Mouse (Mus musculus) erythroblast, adult 5-6 weeks (primary cell): ENCODE measurements around the gene Gm12569. TPM values are rescaled to one million over a fixed set of nuclear protein-coding genes. Genes with fewer than 3 reads are reported as not detected.
A peak's percentile ranks its signal among the peaks of the same experiment; 100 is the strongest.

ENCODE experiments used
- ATAC-seq: replicated peaks from 2 replicates; pipeline ENCODE4 v1.8.0; 2016; ENCODE audit warnings: moderate number of reproducible peaks, mild to moderate bottlenecking, moderate TSS enrichment, inconsistent platforms; ENCODE audit not compliant: poor library complexity, low FRiP score, severe bottlenecking
- total RNA-seq, 2 experiments: library from RNA; stranded (forward) in 1 of 2; stranded (reverse) in 1 of 2; fragments of 150-400 nt in 1 of 2; fragments of 200-764, 138-1000 nt in 1 of 2; gene quantifications; 2 replicates each; pipeline versions ENCODE4 v1.2.3 to v1.2.4; 2015 to 2017; ENCODE audit warnings: low replicate concordance in 2 of 2

Gm12569 gene
- total RNA-seq (2015; ENCODE audit: low replicate concordance) = not detected in 2 replicates
- not detected in 2 replicates for total RNA-seq (2017; ENCODE audit: low replicate concordance)

DNA sequence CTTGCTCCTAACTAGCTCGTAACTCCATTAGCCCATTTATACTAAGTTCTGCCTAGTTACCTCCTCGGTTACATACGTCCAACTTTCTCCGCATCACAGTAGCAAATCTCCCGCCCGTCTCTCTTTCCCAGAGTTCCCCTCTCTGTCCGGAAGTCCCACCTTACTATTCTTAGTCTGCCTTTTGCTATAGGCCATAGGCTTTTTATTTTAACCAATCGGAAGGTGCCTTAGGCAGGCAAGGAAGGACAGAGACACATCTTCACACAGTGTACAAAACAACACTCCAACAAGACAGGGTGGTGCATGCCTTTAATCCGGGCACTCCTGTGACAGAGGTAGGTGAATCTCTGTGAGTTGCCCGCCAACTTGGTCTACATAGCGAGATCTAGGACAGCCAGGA, at the start of gene Gm12569:
TSS of gene Gm12569 (plus strand) at position 166 of the 400 bp plus-strand sequence.
- ATAC-seq = no peak

DNA sequence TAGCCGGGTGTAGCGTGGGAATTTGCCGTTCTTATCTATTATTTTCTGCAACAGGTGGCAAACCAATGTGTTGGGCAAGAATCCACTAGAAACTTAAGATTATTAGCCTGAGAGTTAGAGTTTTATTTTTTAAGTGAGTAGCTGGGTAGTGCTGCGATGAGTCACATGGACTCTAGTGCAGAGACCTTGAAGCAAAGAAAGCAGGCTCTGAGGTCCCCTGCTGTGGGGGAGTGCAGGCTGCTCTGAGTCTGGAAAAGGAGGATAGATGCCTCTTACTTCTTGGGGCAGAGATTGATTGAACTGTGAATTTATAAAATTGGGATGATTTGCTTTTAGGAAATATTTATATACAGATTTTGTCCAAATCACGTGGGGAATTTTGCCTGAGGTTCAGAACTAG, 17.5 kb upstream of the Gm12569 start:
- ATAC-seq = no peak

DNA sequence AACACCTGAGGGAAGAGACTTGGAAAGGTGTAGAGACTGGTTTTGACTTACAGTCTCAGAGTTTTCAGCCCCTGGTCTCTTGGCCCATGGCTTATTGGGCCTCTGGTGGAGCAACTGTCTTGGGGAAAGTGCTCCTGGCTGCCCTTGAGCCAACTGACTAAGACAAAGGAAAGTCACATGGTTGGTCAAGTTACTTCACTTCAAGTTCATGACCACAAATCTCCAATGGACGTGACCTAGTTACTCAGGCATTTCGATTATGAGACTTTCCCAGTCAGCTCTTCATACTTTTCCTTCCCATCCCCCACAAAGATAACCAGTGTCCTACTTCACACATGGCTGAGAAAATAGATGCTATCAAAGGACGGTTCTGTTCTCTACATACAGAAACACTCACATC, 12.5 kb upstream of the Gm12569 start:
- ATAC-seq = no peak

DNA sequence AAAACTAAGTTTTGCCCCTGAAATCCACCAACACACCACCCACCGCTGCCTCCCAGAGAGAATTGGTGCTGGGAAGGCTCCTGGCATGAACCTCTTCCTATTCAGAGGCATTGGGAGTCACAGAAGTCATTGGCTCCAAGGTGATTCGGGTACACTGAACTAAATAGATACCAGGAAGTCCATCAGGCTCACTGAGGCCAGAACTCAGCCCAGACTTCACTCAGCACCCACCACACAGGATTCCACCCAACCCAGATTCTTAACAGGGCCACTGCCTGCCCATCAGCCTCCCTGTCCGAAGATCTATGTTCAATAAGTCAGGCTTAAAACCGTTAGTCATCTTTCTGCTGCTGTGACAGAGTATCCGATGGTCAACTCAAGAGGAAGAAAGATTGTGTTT, 8.8 kb upstream of the Gm12569 start:
- ATAC-seq = no peak

DNA sequence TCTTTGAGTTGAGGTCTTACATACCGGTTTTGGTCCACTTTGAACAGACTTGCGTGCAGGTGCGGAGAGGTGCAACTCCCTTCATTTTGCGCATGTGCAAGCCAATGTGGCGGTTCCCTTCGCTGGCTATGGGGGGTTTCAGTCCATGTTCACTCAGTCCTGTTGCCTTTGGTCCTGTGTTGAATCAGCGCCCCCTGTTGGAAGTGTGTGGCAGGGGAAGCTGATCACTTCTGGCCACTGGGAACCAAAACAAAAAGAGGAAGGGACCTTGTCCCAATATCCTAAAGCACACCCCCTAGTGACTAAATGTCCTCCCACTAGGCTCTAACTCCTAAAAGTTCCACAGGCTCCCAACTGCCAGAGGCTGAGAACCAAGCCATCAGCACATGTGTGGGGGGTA, 6.3 kb upstream of the Gm12569 start:
- ATAC-seq = no peak

DNA sequence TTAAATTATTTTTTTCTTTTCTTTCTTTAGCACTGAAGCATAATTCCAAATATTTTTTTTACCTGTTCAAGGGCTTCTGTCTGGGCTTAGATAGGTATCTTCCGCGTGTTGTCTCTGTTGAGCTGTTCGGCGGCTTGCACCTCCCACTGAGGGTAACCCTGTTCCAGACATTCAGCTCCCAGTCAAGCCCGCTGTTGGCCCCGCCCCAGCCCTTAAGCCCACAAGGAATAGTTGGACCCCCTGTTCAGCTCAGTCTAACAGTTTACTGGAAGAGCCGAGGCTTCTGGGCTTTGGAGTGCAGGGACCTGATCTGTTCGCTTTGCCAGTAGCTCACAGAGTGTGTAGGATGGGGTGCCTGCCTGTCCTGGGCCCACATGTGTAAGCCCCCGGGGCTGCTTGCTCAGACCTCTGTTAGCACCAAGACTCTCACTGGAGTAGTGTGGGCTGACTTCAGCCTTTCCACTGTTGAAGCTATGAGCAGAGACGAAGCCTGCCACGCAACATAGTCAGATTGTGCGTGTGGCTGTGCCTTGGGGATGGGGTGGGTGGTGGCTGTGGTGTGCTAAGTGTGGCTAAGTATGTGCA, 785 bp upstream of the Gm12569 start:
- no peak for ATAC-seq

DNA sequence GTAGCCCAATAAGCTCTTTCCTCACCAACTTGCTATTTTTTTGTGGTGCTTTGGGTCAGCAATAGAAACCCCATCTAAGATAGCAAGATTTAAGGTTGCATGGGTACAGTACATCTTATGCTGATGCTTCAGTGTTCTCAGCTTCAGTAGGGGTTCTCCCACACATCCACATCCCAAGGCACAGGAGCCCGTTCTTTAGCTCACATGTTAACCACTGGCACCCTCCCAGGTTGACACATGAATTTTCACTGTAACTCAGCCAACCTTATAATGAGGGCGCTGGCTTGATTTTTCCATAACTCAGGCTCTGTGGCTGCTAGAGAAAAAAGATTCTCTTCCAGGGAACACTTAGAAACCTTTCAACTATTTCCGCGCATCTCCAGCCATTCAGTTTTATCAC, 6.8 kb downstream of the Gm12569 start:
- no peak for ATAC-seq

DNA sequence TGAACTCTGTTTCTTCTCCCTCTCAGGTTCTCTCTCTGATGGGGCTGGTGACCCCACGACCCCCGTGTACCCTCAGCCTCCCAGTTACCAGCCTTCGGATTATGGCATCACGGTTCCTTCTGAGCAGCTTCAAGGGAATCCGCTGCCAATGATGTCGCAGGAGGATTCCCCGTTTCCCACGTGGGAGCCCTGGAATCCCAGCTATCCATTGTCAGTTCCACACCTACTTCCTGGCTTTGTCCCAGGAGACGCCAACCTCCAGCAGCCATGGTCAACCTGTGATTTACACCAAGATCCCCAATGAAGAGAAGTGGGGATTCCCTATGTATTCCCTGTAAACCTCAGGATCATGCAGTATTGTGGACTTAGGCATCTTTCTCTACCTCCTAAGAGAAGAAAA, 14.4 kb downstream of the Gm12569 start:
- ATAC-seq = no peak

DNA sequence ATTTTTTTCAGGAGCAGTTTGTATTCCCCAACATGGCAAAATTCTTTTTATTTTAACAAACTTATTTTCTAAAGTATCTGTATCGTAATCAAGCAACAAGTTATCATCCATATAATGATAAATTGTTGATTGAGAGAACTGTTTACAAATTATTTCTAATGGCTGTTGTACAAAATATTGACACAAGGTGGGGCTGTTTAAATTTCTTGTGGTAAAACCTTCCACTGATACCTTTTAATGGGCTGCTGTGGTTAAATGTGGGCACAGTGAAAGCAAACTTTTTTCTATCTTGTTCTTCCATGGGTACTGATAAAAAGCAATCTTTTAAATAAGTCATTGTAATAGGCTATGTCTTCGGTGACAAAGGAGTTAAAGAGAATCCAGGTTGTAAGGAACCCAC, 22.6 kb downstream of the Gm12569 start:
- ATAC-seq = no peak

DNA sequence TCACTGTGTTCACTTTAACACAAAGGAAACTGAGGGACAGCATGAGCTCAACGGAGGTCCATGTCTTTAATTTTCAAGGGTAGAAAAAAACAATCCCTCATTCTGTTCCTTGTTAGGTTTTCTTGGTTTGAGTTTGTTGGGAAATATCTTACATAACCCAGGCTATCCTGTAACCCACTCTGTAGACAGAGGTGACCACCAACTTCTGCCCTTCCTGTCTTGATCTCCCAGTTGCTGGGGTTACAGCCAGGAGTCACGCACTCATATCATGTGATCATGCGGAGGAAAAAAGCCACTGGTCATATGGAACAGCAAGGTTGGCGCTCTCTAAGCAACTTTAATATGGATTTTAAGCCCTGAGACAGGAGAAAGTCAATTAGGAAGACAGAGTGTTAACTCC, 36.7 kb downstream of the Gm12569 start:
- ATAC-seq = no peak

DNA sequence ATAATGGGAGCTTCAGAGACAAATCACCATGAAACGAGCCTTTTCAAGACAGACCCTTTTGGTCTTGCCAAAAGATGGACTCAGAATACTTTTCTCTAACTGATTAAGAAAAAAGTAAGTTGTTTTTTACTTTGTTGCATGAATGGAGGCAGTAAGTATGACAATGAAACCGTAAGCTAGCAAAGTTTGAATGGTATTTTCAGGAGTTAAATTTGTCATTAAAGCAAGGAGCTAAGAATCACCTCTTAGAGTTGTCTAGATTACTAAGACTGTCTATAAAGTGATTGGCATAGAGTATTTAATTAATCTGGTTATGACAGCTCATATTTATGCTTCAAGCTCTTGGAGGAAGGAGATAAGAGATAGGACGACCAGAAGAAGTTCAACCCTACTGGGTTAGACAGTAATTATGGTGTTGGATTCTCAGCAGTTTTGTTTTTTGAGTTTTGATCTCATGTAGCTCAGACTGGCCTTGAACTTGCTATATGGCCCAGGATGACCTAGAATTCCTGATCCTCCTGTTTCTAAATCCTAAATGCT, 41.5 kb downstream of the Gm12569 start, which contains the start of gene Clk4:
TSS of gene Clk4 (plus strand) at position 51 of the 540 bp plus-strand sequence.
- ATAC-seq = no peak

DNA sequence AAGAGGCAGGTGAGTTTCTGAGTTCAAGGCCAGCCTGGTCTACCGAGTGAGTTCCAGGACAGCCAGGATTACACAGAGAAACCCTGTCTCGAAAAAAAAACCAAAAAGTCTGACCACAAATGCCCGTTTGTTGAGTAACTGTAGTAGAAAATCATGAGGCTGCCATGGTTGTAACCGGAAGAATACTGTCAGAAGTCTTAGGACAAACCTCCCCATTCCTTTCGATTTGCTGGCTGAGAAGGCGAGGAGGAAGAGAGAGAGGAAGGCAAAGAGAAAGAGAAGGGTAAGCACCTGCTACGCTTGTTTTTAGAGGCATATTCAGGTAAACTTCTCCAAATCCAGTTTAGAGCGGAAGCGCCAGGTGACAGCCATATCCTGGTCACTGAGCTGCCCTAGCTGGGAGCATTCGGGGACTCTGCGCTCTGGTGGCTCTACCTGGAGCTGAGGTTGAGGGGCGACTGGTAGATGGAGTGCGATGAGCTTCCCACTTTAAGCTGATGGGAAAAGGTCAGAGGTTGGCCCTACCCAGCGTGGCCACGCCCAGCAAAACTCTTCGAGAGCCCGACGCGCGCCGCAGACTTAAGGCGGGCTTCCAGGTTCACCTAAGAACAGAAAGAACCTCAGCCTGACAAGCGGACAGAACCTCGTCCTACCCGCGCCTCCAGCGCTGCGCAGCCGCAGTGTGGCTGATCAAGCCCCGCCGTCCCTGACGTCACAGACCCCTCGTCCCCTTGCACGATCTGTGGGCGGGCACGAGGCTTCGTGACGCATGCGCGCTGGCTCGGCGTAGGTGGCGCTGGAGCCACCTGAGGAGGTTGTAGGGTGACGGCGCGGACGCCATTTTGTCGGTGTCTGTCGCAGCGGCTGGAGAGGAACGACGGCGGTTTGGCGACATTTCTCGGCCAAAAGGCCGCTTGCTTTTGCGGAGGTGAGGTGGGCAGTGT, 42.3 kb downstream of the Gm12569 start, which contains the start of gene BC049762:
TSS of gene BC049762 (minus strand) at position 705 of the 944 bp plus-strand sequence.
- ATAC-seq = peak; percentile 92

DNA sequence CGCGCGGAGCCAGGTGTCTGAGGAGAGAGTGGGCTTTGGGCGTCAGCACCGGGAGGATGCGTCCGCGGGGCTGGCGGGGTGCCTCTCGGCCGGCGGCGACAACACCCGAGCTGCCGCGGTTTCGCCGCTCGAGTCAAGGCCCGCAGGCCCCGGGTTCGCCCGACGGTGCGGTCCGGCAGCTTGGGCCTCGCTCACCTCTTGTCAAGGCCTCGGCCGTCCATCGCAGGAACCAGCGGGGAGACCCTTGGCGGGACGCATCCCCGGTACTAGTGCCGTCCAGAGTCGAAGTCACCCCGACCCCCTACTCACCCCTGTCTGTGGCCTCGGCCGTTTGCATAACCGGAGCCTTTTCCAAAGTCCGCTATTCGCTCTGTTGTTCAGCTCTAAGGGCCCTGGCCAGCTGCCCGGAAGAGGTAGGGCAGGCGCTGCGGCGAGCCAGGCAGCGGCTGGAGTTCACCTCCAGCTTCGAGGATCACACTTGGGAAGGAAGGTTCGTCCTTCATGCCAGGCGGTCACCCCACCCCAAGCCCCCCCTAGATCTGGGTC, 43.1 kb downstream of the Gm12569 start:
- peak; percentile 28 for ATAC-seq

DNA sequence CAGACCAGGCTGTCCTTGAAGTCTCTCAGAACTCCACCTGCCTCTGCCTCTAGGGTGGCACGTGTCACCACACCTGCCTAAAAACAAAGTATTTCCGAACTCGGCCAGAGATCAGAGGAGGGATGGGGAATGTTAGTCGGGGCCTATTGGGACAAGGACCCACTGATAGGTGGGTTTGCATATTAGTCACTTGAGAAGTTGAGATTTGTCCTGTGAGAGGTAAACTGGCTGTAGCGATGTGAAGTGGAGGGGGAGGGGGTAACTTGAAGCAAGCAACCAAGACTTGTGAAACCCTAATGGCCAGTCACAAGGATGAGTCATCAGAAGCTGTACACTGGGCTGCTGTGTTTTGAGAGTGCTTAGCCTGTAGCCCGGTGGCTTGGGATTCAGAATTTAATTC, 44.1 kb downstream of the Gm12569 start:
- ATAC-seq = peak; percentile 58

DNA sequence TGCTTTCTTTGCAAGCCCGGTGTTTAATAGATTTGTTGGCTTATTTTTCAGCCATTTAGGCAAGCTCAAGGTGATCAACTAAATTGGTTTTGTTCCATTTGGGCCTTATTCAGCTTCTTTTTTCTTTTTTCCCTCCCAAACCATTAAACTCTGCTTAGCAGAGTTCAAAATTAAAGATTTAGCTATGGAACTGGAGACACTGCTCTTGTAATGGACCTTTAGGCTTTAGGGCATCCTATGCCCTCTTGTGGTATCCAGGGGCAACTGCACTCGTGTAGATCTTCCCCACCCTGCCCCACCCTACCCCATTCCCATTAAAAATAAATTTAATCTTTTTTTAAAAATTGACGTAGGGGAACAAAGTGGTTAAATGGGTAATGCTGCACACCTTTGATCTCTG, 45.1 kb downstream of the Gm12569 start:
- 0 out of 2 replicates have a peak, but pooled peaks have one; percentile 42 for ATAC-seq

DNA sequence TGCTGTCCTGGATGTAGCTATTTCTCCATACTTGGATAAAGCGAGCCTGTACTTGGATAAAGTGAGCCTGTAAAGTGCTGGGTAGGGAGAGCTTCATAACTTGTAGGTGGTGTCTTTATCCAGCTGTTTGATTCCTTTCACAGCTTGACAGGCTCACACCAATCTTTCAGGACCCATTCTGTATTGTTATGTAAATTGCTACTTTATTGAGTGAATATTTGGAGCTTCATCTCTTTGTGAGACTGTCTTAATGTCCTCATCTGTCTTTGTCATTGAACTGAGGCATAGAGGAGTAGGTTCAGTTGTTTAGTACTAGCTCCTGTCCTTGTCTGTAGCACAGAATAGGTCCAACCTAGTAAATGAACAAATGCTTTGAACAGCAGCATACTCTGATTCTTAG, 54.1 kb downstream of the Gm12569 start:
- ATAC-seq = no peak
